Mouse (Mus musculus) mature B cell (primary cell): ENCODE results near the gene Ccr9.

Experiments used
- in situ Hi-C: fragments of 300-500 bp; cut with MboI; formaldehyde crosslinking; loops from 2 replicates; pipeline ENCODE4 v1.14.3; 2019

Ccr9 gene

DNA sequence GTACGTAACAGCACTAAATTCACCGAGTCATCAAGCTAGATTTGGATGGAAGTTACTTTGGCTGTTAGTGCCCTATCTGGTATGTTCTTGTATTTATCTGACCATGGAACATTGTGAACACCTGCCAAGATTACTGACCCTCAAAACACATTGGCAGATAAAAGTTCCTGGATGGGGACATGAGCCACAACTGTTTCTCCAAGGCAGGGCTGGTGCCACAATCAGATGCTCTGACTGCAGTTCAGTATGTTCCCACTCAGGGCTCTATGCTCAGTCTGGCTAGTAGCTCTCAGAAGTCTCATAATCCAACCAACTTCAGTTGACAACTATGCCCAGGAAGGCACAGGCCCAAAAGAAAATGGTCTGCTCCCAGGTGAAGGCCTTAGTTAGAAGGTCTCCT, 124.2 kb downstream of the Ccr9 start:
- in situ Hi-C loops = no loop called here

DNA sequence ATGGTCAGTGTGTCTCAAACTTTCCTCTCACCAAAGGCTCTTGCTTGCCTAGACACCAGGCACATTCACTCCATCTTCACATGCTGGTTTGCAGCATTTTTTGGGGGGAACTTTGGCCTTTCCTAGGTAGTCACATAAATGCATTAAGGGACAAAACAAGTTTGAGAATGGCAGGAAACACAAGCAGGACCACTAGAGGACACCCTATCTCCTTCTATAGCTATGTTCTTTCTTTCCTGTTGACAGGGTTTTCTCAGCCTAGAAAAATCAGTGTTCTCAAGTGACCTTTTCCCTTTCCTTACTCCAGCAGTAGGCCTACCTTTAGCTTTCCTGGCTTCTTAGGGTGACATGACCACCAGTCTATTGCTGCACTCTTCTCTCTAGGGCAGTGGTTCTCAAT, 124.7 kb downstream of the Ccr9 start:
- in situ Hi-C loops = no loop called here

DNA sequence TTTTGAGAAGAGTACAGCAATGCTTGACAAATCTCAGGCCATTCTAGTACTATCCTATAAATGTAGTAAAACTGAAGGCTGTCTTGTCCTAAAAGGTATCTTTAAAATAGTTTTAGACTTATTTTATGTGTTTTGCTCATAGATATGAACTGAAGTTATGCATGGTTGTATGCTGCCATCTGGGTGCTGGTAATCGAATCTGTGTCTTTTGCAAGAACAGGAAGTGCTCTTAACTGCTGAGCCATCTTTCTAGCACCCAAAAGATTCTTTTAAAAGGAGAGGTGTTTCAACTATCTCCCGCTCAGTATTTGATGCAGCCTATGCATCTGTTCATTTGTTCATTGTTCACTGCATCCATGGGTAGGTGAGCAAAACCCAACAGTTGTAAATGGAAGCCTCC, 127.0 kb downstream of the Ccr9 start:
- in situ Hi-C loops = no loop called here

DNA sequence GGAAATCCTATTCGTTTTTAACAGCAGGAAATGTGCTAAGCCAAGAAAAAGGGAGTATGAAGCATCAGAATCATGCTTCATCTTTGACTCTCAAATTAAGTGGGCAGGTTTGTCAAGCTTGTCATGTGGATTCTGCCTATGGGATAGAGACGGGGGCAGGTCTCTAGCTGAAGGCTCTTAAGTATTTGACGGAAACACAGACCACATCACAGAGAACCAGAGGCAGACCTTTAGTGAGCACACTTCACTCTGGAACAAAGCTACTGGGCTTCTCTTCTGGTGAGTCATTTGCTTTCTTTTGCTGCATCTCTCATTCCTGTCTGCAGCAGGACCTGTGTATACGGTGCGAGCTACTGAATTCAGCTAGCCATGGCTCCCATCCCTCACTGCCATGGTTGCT, 128.0 kb downstream of the Ccr9 start, which contains the start of gene Cxcr6:
Gene Cxcr6 (plus strand): TSS at position 209 of the 400 bp plus-strand sequence.
- in situ Hi-C loops = no loop called here

DNA sequence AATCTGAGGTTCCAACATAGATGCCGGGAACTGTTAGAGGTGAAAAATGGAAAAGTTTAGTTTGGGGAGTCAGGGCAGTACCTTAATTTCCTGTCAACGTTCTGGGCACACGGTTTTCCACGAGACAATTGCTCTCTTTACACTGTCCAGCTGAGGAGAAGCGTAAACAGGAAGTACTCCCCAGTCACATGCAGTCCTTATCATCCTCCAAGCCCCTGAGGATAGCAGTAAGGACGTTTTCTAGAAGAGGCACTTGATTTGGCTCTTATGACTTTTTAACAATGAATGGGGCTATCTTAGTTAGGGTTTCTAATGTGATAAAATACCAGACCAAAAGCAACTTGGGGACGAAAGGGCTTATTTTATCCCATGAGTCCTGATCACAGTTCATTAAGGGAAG, 130.3 kb downstream of the Ccr9 start:
- in situ Hi-C loops = no loop called here

DNA sequence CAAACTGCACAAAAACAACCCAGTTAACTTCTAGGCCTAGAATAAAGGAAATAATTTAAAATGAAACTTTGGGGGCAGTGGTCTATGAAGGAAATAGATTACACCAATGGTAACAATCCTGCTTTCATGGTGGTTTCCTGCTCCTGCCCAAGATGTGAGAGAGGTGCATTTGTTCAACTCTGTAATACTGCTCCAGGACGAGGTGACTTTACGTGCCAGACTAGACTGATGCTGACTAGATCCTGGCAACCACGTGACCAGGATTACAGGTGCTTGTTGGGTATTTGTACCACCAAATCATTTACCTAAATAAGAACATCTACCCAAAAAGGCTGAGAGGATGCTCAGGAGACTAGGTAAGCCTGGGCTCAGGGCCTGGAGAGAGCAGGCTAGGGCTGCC, 133.6 kb downstream of the Ccr9 start:
- in situ Hi-C loops = no loop called here

DNA sequence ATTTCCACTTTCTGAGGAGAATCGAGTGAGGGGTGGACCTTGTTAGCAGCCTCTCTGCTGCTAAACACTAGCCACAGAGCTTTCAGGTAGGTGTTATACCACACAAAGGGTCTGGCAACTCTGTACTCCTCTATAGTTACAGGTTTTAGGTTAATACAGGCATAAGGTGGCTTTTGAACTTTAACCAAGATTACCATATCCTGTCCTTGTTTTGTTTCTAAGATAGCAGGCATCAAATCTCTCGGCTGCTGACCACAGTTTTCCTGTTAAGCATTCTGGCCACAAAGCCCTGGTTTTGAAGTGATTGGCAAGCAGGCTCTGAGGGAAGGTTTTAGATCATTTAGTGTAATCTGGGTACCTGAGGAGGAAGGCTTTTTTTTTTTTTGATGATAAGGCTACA, 136.1 kb downstream of the Ccr9 start:
- in situ Hi-C loops = no loop called here

DNA sequence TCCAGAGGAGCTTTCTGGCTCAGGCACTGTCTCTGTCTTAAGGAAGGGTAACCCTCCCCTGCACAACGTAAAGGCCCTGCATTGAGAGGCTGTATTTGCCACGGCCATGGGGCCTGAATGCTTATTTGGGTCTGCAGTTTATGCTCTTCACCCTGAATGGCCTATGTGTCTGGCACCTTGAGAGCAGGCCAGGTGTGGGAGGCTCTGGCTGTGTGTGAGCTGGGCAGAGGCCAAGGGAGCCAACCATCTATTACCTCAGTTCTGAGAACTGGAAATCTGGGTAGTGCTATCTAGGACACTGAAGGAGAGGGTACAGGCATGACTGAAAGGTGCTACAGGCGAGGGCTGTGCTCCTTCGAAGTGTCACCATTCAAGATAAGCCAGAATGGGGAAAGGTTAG, 136.6 kb downstream of the Ccr9 start:
- in situ Hi-C loops = no loop called here

DNA sequence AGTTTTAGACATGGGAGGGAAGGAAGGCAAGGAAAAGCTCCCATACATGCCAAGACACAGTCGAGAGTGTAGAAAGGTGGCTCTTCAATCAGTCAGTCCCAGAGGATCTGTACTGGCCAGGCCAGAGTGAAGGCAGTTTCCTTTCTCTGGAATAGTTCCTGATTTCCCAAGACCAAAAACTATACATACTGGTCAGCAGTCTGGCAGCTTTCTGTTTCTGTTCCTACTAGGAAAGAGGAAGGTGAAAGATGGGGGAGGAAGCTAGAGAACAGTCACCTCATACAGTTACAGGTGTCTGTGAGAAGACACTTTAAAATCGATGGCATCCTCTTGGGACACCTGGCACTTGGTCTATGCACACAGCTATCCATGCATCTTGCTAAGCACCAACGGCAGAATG, 137.2 kb downstream of the Ccr9 start:
- in situ Hi-C loops = no loop called here

DNA sequence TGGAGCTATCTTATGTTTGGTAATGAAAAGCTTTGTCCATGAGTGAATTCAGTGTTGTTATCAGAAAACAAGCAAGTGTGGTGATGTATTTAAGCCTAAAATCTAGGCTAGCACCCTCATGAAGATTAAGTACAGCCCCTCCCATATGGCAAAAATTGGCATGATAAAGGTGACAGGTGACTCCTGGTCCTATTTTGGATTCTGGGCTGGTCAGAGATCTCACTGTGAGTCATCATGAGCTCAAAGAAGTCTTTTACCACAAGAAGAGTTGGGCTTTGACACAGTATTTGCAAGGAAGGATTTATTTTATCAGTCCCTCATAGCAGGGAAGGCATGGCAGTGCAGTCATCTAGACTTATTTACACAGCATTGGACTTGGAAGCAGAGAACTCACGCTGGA, 137.8 kb downstream of the Ccr9 start:
- in situ Hi-C loops = no loop called here

DNA sequence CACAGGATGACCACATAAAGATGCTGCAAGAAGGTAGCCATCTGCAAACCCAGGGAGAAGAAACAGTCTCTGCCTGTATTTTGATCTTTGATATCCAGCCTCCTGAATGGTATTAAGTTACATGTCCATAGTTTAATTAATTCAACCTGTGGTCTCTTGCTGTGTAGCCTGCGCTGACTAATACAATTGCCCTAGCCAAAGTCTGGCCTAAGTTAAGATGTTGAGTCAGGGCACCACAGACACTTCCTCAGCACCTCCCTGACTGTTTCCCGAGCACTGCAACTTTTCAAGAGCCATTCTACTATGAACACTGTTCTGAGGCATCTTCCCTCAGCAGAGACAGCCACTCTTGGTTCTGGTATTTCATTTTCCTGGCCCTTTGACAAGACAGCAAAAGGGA, 140.4 kb downstream of the Ccr9 start:
- in situ Hi-C loops = no loop called here

DNA sequence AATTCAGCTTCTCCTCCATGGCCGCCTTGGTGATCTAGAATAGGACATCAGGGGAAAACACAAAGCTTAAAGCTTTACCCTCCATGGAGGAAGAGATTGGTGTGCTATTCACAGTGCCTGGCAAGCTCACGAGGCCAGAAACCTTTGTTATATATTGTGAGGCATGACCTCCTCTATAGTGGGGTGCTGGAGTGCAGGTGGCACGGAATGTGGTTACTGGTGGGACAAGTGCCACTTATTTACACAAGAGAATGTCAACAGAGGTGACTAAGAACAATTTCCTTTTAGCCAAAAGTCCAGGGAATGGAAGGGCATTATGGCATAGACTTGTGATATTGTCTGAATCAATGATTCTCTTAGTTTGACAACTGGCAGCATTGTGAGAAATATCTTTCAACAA, 148.4 kb downstream of the Ccr9 start:
- in situ Hi-C loops = no loop called here

DNA sequence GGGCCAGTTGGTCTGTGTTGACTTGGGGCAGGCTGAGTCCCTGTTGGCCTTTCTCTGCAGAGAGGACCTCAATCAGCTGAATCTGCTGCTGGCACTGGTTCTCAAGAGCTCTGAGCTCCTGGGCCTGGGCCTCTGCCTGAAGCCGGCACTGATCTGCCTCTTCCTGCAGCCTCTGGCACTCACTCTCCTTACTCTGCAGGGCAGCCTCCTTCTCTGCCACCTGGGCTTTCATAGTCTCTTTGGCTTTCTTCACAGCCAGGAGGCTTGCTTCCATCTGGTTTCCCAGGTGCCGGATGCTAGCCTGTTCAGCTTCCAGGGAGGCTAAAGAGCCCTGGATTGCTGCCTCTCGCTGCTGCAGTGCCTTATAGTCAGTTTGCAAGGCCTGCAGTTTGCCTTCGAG, 150.7 kb downstream of the Ccr9 start:
- in situ Hi-C loops = no loop called here
